Mouse (Mus musculus) ES-E14 (cell line): ENCODE measurements around the gene Tmem102.

Source experiments
- CHD2 ChIP-seq: IDR thresholded peaks from 2 replicates; pipeline ENCODE4 v1.6.1; 2014; ENCODE audit warnings: mild to moderate bottlenecking, low read depth, low read length, inconsistent platforms
- HCFC1 ChIP-seq: IDR thresholded peaks from 2 replicates; pipeline ENCODE4 v1.6.1; 2012; ENCODE audit warnings: low read length, inconsistent platforms, borderline replicate concordance; ENCODE audit not compliant: insufficient read depth
- MAFK ChIP-seq: IDR thresholded peaks from 2 replicates; pipeline ENCODE4 v1.6.1; 2014; ENCODE audit warnings: mild to moderate bottlenecking, low read depth, low read length, inconsistent platforms; ENCODE audit not compliant: insufficient read depth
- ZC3H11A ChIP-seq: IDR thresholded peaks from 2 replicates; pipeline ENCODE4 v1.6.1; 2012; ENCODE audit warnings: low read depth, mild to moderate bottlenecking, inconsistent platforms, low read length, borderline replicate concordance
- ZNF384 ChIP-seq: IDR thresholded peaks from 2 replicates; pipeline ENCODE4 v1.6.1; 2012; ENCODE audit warnings: low read depth, low read length, inconsistent platforms

DNA sequence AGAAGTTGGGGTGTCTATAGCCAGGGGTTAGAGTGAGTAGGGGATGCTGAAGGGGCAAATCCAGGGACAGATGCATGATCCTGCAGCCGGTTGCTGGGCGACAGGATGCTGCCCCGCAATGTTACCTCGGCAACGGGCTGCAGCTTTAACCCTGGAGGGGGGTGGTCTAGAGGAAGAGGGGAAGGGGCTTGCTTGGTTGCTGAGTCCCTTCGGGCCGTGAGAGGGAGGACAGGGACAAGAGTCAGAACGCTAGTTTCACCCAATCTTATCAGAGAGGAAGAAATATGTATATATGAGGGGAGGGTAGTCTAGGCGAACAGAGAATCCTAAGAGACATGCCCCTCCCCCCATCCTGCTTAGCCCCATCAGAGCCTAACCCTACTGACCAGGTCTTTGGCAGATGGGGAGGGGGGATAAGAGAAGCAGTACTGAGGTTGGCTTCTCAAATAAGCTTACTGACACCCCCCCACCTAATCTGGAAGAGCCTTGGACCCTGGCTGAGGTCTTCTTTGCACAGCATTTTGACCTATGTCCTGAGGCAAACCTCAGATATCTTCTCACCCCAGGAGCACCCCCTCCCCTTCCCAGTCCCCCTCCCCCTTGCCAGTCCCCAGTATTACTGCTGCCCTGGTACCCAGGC, 30.0 kb upstream of the Tmem102 start:
- no peak for TF ChIP-seq MAFK
- no peak for TF ChIP-seq HCFC1
- TF ChIP-seq ZNF384, result no peak
- TF ChIP-seq ZC3H11A, result no peak
- TF ChIP-seq CHD2, result no peak
